Mouse (Mus musculus) C2C12 (cell line): ENCODE measurements at regions not wholly inside any gene's neighbourhood (a gene's known extent, or its start where the extent isn't known, plus 50 kb on each side); places are given as distances from the start of the nearest gene placed in this dataset.

ENCODE experiments used
- CEBPB ChIP-seq: IDR thresholded peaks from one replicate; pipeline ENCODE4 v1.6.1; 2011; ENCODE audit warnings: low read depth, mild to moderate bottlenecking, control low read depth, moderate library complexity
- CTCF ChIP-seq: IDR thresholded peaks from one replicate; pipeline ENCODE4 v1.5.1; 2011; ENCODE audit not compliant: control insufficient read depth, insufficient read depth, insufficient read length
- FOSL1 ChIP-seq: IDR thresholded peaks from one replicate; pipeline ENCODE4 v1.8.0; 2011; ENCODE audit warnings: mild to moderate bottlenecking, low read length; ENCODE audit not compliant: poor library complexity, insufficient read depth, severe bottlenecking
- MYOG ChIP-seq: IDR thresholded peaks from one replicate; pipeline ENCODE4 v1.6.1; 2011; ENCODE audit not compliant: control insufficient read depth, insufficient read length; ENCODE audit errors: extremely low read depth
- USF1 ChIP-seq: IDR thresholded peaks from one replicate; pipeline ENCODE4 v1.6.1; 2011; ENCODE audit warnings: low read depth, mild to moderate bottlenecking, control low read depth, moderate library complexity

GRCm38 (mm10) chr10:17653325-17653724 lies 69.7 kb upstream of the Cited2 start:
- TF ChIP-seq CTCF (no peak), MYOG (no peak), CEBPB (no peak), FOSL1 (no peak), USF1 (no peak)
